Mouse (Mus musculus): ENCODE data around the gene Itga1.

GRCm38 (mm10) chr13:114933541-114933940 lies 168.2 kb downstream of the Itga1 start:
- TF ChIP-seq POLR2A (IDR thresholded peaks at IDR 0.05; ENCODE audit: low read depth, low read length) (no peak), CTCF (IDR thresholded peaks at IDR 0.05; ENCODE audit: extremely low read depth, insufficient read length, insufficient replicate concordance, low read depth, low read length) (no peak)
